Mouse (Mus musculus) hindbrain, postnatal 0 days (tissue): Measurements from ENCODE around the gene Usp49. TPM values are rescaled to one million over a fixed set of nuclear protein-coding genes. Genes with fewer than 3 reads are reported as not detected.

Experiments
- ATAC-seq: fragments of 200-750 bp; cut with Nextera tagmentation; 2 replicates; pipeline ENCODE4 v1.8.0; 2017; ENCODE audit warnings: mild to moderate bottlenecking, moderate TSS enrichment, moderate library complexity
- DNase-seq: peaks from one replicate; pipeline ENCODE4 v3.0.0-alpha.2; 2015; ENCODE audit warnings: low spot score
- H3K27ac ChIP-seq: fragments of 300-500 bp; sonication (generic); 2 replicates; pipeline ENCODE4 v1.5.1; 2014; ENCODE audit warnings: mild to moderate bottlenecking
- H3K27me3 ChIP-seq: fragments of 300-500 bp; sonication (generic); 2 replicates; pipeline ENCODE4 v1.6.1; 2014; ENCODE audit warnings: low read length, mixed read lengths; ENCODE audit not compliant: insufficient read depth
- H3K36me3 ChIP-seq: fragments of 300-500 bp; sonication (generic); 2 replicates; pipeline ENCODE4 v1.6.1; 2014; ENCODE audit warnings: low read length, mixed read lengths; ENCODE audit not compliant: insufficient read depth
- H3K4me1 ChIP-seq: fragments of 300-500 bp; sonication (generic); 2 replicates; pipeline ENCODE4 v1.6.1; 2014; ENCODE audit warnings: antibody characterized with exemption, low read length, mixed read lengths; ENCODE audit not compliant: insufficient read depth
- H3K4me2 ChIP-seq: fragments of 300-500 bp; sonication (generic); 2 replicates; pipeline ENCODE4 v1.6.1; 2014; ENCODE audit warnings: low read depth, mild to moderate bottlenecking, low read length, moderate library complexity, mixed read lengths
- H3K4me3 ChIP-seq: fragments of 300-500 bp; sonication (generic); 2 replicates; pipeline ENCODE4 v1.5.1; 2014; ENCODE audit warnings: low read length
- H3K9ac ChIP-seq: fragments of 300-500 bp; sonication (generic); replicated peaks from 2 replicates; pipeline ENCODE4 v1.6.1; 2014; ENCODE audit warnings: mild to moderate bottlenecking, low read length, moderate library complexity, mixed read lengths
- H3K9me3 ChIP-seq: fragments of 300-500 bp; sonication (generic); 2 replicates; pipeline ENCODE4 v1.6.1; 2016; ENCODE audit warnings: low read length, mixed read lengths
- CTCF ChIP-seq: IDR thresholded peaks from 2 replicates; pipeline ENCODE4 v1.5.1; 2016; ENCODE audit warnings: antibody characterized with exemption, control low read depth, low read depth
- WGBS: fragments of 180-500 bp; shearing (Covaris S2); extraction: QIAGEN DNeasy Blood & Tissue Kit; methylation state at CpG from one replicate; pipeline ENCODE4 v1.1.7; 2014; 5-methylcytosine and 5-hydroxymethylcytosine counted together
- polyA plus RNA-seq: library from polyadenylated mRNA; unstranded; fragments of >200 nt; fragmentation: Nextera tagmentation; extraction: Ambion mirVana; gene quantifications from 2 replicates; pipeline ENCODE4 v1.2.1, GENCODE M21; 2015
- total RNA-seq: library from RNA; depleted of rRNA; stranded (reverse); fragments of >200 nt; gene quantifications from 2 replicates; pipeline ENCODE4 v1.2.3, GENCODE M21; 2014

Usp49 gene
- total and polyA plus RNA-seq, 2 experiments from 2014 or later = 4.9 to 25.5 TPM

DNA sequence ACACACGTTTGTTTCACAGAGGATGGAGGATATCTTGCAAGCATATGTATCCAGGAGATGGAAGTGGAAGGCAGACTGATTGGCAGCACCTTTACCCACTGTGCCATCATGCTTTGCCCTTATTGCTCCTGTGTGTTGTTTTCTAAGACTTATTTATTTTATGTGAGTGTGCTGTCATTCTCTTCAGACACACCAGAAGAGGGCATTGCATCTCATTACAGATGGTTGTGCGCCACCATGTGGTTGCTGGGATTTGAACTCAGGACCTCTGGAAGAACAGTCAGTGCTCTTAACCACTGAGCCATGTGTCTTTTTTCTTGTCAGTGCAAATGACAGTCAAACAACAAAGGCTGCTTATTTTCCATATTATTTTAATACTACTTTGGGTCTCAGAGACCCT is 2.7 kb upstream of the Usp49 start:
- 82% methylated on average over 2 of the region's 2 CpGs for WGBS
- Histone ChIP-seq H3K4me2 (no peak overlapping the region), H3K4me1 (peaks cover 20% of the 10 kb centered on the region), H3K36me3 (peaks cover 12% of the 10 kb centered on the region), H3K9me3 (no peaks in the 10 kb centered on the region), H3K4me3 (no peak overlapping the region), H3K27ac (0 out of 2 replicates have a peak overlapping the region, but pooled peaks have one; percentile 90), H3K9ac (no peak overlapping the region), H3K27me3 (no peaks in the 10 kb centered on the region)
- DNase-seq (no peak), ATAC-seq (no peak)
- peak; percentile 31; the same call in 1 of the 2 replicates for TF ChIP-seq CTCF

DNA sequence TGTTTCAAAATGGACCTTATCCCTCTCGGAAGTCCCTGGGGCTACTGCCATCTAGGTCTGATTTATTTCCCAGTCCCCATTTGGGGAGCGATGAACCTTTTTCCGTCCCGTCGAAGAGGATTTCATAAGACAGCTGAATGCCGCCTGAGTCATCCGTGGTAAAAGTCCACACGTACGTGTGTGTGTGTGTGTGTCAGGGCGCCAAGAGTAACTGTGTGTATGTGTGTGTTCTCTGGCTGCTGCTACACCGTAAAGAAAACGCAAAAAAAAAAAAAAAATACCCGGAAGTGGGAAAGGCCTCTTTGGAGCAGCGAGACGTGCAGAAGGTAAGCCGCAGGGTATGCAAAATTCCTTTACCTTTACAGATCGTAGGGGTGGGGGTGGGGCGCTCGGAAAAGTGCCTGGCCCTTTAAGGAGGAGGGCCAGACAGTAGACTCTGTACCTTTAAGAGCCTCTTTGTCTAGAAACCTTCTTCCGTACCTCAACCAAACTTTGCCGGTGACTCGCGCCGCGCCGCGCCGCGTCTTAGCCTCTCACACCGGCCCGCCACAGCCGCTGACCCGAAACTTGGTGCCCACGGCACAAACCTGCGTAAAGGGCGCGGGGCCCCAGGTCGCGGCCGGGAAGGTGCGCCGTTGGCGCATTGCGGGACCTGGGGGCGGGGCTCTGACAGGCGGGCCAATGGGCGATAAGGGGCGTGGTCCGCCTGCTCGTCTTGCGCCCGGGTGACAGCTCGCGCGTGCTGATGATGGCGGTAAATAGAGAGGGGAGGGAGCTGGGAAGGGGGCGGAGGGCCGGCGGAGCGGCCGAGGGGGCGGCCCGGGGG is 1.4 kb upstream of the Usp49 start:
- ATAC-seq = peak; percentile 97
- H3K27ac ChIP-seq = peak overlapping the region; percentile 90
- under 1% methylated on average over 60 of the region's 63 CpGs for WGBS
- H3K4me1 ChIP-seq = peaks cover 20% of the 10 kb centered on the region
- H3K27me3 ChIP-seq = no peaks in the 10 kb centered on the region
- H3K4me3 ChIP-seq = peak overlapping the region; percentile 78
- no peak for TF ChIP-seq CTCF
- peak; percentile 97 for DNase-seq
- peaks cover 1% of the 10 kb centered on the region; the same call in 1 of the 2 replicates for H3K36me3 ChIP-seq
- peak overlapping the region; percentile 97 for H3K4me2 ChIP-seq
- H3K9ac ChIP-seq = peak overlapping the region; percentile 80
- no peaks in the 10 kb centered on the region for H3K9me3 ChIP-seq

DNA sequence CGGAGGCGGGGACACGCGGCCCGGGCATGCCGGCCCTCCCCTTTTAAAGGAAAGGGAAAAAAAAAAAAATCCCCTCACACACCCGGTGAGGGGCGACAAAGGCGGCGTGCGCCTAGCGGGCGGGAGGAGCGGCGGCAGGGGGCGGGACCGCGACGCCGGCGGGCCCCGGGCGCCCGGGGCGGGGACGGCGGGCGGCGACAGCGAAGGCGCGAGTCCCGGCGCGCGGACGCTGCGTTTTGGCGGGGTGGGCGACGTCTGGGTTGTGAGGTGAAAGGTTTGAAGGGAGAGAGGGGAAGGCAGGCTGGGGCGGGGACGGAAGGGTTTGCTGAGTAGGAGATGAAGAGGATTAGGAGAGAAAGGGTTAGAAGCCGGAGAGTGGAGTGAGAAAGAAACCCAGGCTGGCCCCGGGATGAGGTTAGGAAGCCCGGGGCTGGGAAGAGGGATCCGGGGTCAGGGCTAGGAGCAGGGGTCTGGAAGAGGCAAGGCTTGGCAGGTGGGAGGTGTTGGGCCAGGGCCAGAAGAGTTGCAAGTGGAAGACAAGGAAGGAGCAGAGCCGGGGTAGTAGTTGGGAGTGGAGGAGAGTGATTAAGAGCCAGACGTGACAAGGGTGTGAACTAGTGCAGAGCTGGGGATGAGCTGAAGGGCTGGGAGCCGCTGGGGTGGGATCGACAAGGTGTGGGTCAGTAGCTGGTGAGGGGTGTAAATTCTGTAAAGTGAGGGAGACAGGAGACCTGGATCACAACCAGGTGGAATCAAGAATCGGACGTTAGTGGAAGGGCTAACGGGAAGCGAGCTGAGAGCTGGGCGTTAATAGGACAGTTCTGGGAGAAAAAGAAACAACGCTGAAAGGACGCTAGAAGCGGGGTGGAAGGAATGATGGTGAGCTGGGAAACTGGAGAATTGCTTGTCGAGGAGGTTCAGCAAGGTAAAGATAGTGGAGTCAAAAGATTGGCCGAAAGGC is 493 bp upstream of the Usp49 start:
- Histone ChIP-seq H3K4me1 (peaks cover 20% of the 10 kb centered on the region), H3K4me2 (peak overlapping the region; percentile 97), H3K4me3 (peak overlapping the region; percentile 78), H3K27ac (peak overlapping the region; percentile 90), H3K27me3 (no peaks in the 10 kb centered on the region), H3K36me3 (no peaks in the 10 kb centered on the region), H3K9ac (peak overlapping the region; percentile 80), H3K9me3 (no peaks in the 10 kb centered on the region)
- DNase-seq = peak; percentile 43
- TF ChIP-seq CTCF = 0 out of 2 replicates have a peak, but pooled peaks have one; percentile 9
- WGBS = under 1% methylated on average over 59 of the region's 61 CpGs
- peak; percentile 31 for ATAC-seq

DNA sequence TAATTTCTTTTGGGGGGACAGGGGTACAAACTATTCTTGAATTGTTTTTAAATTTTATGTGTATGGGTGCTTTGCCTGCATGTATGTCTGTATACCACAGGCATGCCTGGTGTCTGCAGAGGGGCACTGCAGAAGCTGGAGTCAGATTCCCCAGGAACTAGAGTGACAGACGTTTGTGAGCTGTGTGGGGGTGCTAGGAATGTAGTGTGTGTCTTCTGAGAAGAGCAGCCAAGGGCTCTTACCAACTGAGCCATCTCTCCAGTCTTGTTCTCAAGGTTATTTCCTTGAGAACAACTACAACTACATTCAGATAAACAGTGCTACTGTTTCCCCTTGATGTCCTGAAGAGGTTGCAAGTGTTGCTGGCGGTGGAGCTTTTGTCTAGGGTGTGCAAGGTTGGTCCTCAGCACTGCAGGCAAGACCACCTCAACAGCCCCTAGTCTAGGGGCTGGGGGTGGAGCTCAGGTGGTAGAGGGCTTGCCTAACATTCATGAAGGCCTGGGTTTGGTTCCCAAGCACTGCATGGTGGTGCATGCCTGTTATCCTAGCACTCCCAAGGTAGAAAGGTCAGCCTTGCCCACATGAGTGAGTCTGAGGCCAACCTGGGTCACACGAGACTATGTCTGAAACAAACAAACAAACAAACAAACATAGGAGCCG is 1.8 kb downstream of the Usp49 start:
- Histone ChIP-seq H3K4me2 (peak overlapping the region; percentile 21; the same call in 1 of the 2 replicates), H3K4me3 (no peak overlapping the region), H3K36me3 (no peaks in the 10 kb centered on the region), H3K4me1 (peaks cover 20% of the 10 kb centered on the region), H3K9ac (no peak overlapping the region), H3K27me3 (no peaks in the 10 kb centered on the region), H3K27ac (no peak overlapping the region), H3K9me3 (no peaks in the 10 kb centered on the region)
- 68% methylated on average over 4 of the region's 4 CpGs for WGBS
- ATAC-seq (no peak), DNase-seq (no peak)
- TF ChIP-seq CTCF = no peak

DNA sequence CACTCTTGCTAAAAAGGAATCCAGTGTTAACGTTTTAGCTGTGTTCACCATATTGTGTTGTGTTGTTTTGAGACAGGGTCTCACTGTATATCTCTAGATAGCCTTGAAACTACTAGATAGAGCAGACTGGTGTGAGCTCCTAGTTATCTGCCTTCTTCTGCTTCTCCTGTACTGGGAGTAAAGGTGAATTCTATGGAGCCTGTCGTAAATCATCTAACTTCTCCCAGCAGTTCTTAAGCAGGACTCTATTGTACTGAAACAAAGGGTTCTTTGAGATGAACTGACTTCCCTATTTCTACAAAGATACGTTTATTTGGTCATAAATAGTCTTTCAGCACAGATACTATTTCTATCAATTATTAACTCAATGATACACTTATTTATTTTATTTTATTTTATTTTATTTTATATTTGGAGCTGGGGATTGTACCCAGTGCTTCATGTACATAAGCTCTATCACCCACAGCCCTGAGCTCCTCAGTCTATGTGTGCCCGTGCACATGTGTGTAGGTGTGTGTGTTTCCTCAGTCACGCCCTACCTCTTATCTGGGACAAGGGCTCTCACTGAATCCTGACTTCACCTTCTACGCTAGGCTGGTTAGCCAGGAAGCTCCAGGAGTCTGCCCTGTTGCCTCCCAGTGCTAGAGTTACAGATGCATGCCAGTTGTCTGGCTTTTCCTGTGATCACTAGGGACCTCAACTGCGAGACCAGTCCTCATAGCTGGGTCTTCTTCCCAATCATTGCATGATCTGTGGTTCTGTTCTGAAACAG is 3.7 kb downstream of the Usp49 start:
- Histone ChIP-seq H3K4me2 (no peak overlapping the region), H3K27me3 (no peaks in the 10 kb centered on the region), H3K9me3 (no peaks in the 10 kb centered on the region), H3K4me3 (no peak overlapping the region), H3K4me1 (peaks cover 20% of the 10 kb centered on the region), H3K27ac (no peak overlapping the region), H3K36me3 (no peaks in the 10 kb centered on the region), H3K9ac (no peak overlapping the region)
- no peak for DNase-seq
- no peak for ATAC-seq
- TF ChIP-seq CTCF = no peak
- WGBS = 75% methylated on average over 7 of the region's 7 CpGs
